Mouse (Mus musculus) liver, postnatal 0 days (tissue): Measurements from ENCODE around the gene Jmjd8. TPM values are rescaled to one million over a fixed set of nuclear protein-coding genes. Genes with fewer than 3 reads are reported as not detected.
A peak's percentile ranks its signal among the peaks of the same experiment; 100 is the strongest.

Source experiments
- ATAC-seq: fragments of 200-750 bp; cut with Nextera tagmentation; 2 replicates; pipeline ENCODE4 v1.8.0; 2017; ENCODE audit warnings: mild to moderate bottlenecking, moderate library complexity
- DNase-seq: peaks from one replicate; pipeline ENCODE4 v3.0.0-alpha.2; 2016
- H3K27ac ChIP-seq: fragments of 300-500 bp; sonication (generic); 2 replicates; pipeline ENCODE4 v1.5.1; 2014; ENCODE audit warnings: antibody characterized with exemption, moderate library complexity, mild to moderate bottlenecking, low read depth
- H3K27me3 ChIP-seq: fragments of 300-500 bp; sonication (generic); 2 replicates; pipeline ENCODE4 v1.6.1; 2014; ENCODE audit warnings: low read length, control low read depth, mixed read lengths; ENCODE audit not compliant: insufficient read depth
- H3K36me3 ChIP-seq: fragments of 300-500 bp; sonication (generic); replicated peaks from 2 replicates; pipeline ENCODE4 v1.6.1; 2014; ENCODE audit warnings: mild to moderate bottlenecking, control low read depth, low read length, moderate library complexity, mixed read lengths; ENCODE audit not compliant: insufficient read depth
- H3K4me1 ChIP-seq: fragments of 300-500 bp; sonication (generic); 2 replicates; pipeline ENCODE4 v1.6.1; 2014; ENCODE audit warnings: antibody characterized with exemption, mild to moderate bottlenecking, control low read depth; ENCODE audit not compliant: insufficient read depth
- H3K4me2 ChIP-seq: fragments of 300-500 bp; sonication (generic); 2 replicates; pipeline ENCODE4 v1.6.1; 2014; ENCODE audit warnings: low read depth, mild to moderate bottlenecking, low read length, moderate library complexity, mixed read lengths
- H3K4me3 ChIP-seq: fragments of 300-500 bp; sonication (generic); 2 replicates; pipeline ENCODE4 v1.5.1; 2014; ENCODE audit warnings: low read depth, low read length
- H3K9ac ChIP-seq: fragments of 300-500 bp; sonication (generic); replicated peaks from 2 replicates; pipeline ENCODE4 v1.6.1; 2014; ENCODE audit warnings: mild to moderate bottlenecking, moderate library complexity
- H3K9me3 ChIP-seq: fragments of 300-500 bp; sonication (generic); 2 replicates; pipeline ENCODE4 v1.6.1; 2016; ENCODE audit warnings: mild to moderate bottlenecking, control low read depth, low read length, mixed read lengths
- CTCF ChIP-seq: sonication (generic); IDR thresholded peaks from 2 replicates; pipeline ENCODE4 v1.5.1; 2016; ENCODE audit warnings: antibody characterized with exemption, low read depth
- EP300 ChIP-seq: IDR thresholded peaks from 2 replicates; pipeline ENCODE4 v1.6.1; 2016; ENCODE audit warnings: antibody characterized with exemption, low read depth, mild to moderate bottlenecking
- WGBS: fragments of 180-500 bp; shearing (Covaris S2); extraction: QIAGEN DNeasy Blood & Tissue Kit; methylation state at CpG from one replicate; pipeline ENCODE4 v1.1.7; 2014; ENCODE audit not compliant: insufficient replicate concordance; 5-methylcytosine and 5-hydroxymethylcytosine counted together
- microRNA-seq: library from miRNA; unstranded; fragments of <30 nt; microRNA quantifications from one replicate; pipeline ENCODE4, GENCODE M21; 2016
- polyA plus RNA-seq: library from polyadenylated mRNA; unstranded; fragments of >200 nt; fragmentation: Nextera tagmentation; extraction: Ambion mirVana; gene quantifications from 2 replicates; pipeline ENCODE4 v1.2.1, GENCODE M21; 2015

Jmjd8 gene
- polyA plus RNA-seq, 1 experiment from 2014 or later = 13.8 TPM

DNA sequence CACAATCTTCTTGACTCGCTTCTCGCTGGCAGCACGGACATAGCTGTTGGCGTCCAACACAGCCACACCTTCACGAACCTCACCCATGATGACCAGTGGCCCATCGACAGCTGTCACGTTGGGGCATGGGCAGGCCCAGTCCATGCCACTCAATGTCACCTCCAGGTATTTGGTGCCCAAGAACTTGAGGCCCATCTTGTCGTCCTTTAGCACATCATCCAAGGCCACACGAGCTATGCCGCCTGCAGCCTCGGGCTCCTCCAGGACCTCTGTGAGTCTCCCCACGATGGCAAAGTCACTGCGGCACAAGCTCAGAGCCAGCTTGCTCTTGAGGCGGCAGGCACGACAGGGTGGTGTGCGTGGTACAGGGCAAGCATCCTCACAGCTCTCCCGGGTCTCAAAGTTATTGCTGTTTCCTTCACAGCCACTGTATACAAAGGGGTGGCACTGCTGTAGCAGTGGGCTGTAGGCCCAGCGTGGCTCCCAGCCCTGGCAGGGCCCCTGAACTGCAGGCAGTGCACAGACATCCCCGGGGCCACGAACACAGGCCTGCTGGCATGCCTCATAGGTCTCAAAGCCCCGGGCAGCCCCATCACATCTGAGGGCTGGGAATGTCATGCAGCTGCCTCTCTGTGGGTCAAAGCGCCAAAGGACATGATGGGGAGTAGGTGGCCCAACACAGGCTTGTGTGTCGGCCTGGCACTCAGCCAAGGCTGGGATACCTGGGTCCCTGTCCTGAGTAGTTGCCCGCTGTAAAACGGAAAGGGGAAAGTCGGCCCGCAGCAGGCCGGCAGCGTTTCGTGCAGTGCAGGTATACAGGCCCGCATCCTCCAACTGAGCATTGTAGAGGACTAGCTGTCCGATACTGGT, 49.3 kb downstream of the Jmjd8 start:
- Histone ChIP-seq H3K27ac (no peak overlapping the region), H3K4me2 (no peak overlapping the region), H3K9me3 (no peaks in the 10 kb centered on the region), H3K9ac (no peak overlapping the region), H3K4me3 (no peak overlapping the region), H3K27me3 (no peaks in the 10 kb centered on the region), H3K4me1 (peaks cover 31% of the 10 kb centered on the region), H3K36me3 (peaks cover 13% of the 10 kb centered on the region)
- DNase-seq (no peak), ATAC-seq (no peak)
- 87% methylated on average over 32 of the region's 32 CpGs for WGBS
- TF ChIP-seq CTCF (no peak), EP300 (no peak)

DNA sequence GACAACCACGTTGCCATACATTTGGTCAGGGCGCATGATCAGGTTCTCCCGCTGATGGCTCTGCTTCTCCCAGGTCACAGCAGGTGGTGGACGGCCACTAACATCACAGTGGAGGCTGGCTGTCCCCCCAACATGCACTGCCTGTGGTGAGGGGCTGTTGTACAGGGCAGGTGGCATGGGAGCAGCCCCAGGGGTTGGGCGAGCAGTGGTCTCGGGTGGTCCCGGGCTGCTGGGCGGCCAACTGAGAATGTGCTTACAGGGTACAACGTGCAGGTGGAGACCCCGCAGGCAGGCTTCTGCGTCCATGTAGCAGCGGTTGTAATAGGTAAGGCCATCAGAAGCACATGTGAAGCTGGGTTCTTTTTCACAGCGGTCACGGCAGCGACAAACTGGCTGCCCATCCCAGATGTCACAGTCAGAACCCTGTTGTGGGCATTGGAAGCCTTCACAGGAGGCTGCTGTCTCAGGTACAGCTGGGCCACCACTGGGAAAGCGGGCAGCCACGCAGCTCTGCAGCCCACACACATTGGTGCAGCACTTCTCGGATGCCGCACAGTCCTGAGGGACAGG, 50.0 kb downstream of the Jmjd8 start:
- Histone ChIP-seq H3K4me2 (no peak overlapping the region), H3K4me1 (peaks cover 31% of the 10 kb centered on the region), H3K9me3 (no peaks in the 10 kb centered on the region), H3K36me3 (peaks cover 17% of the 10 kb centered on the region), H3K27me3 (no peaks in the 10 kb centered on the region), H3K9ac (no peak overlapping the region), H3K4me3 (no peak overlapping the region), H3K27ac (no peak overlapping the region)
- WGBS = 91% methylated on average over 19 of the region's 19 CpGs
- TF ChIP-seq EP300 (no peak), CTCF (no peak)
- no peak for DNase-seq
- ATAC-seq = no peak

DNA sequence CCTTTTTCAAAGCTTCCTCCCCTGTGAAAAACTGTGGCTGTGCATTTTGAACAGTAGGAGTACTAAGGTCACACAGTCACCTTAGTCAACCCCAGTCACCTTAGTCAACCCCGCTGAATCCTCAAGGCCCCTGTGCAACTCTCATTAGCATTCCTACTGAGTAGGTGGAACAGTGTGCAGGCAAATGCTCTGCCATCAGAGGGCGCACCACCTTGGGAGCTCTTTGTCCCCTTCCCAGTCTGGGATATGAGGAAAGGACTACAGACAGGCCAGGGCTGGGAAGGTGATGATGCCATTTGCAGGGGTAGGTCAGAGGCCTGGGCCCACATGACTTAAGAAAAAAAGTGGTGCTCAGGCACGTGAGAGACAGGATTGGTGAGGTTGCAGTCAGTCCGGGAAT, 50.6 kb downstream of the Jmjd8 start:
- WGBS = 66% methylated on average over 4 of the region's 4 CpGs
- no peaks in the 10 kb centered on the region for H3K27me3 ChIP-seq
- H3K4me1 ChIP-seq = peaks cover 27% of the 10 kb centered on the region
- peaks cover 17% of the 10 kb centered on the region for H3K36me3 ChIP-seq
- no peak overlapping the region for H3K4me2 ChIP-seq
- ATAC-seq (no peak), DNase-seq (no peak)
- H3K9ac ChIP-seq = no peak overlapping the region
- no peak overlapping the region for H3K4me3 ChIP-seq
- TF ChIP-seq EP300 = no peak
- peak; percentile 65 for TF ChIP-seq CTCF
- H3K27ac ChIP-seq = no peak overlapping the region
- no peaks in the 10 kb centered on the region for H3K9me3 ChIP-seq

DNA sequence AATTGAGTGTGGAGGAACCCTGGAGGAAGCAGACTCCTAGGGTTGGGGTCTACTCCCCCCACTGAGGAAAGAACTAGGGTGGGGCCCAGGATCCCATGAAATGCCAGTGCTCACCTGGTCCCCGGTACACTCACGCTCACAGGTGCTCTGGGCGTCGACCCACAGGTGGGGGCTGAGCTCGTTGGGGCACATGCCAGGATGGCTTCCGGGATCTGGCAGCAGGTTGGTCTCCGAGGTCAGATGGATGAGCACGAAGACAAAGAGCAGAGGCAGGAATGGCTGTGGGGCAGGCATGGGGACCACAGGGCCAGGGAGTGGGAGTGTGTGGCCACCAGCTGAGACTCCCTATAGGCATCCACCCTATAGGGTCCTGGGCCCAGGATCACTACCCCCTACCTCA, 51.1 kb downstream of the Jmjd8 start:
- peaks cover 21% of the 10 kb centered on the region for H3K36me3 ChIP-seq
- H3K9ac ChIP-seq = no peak overlapping the region
- H3K4me1 ChIP-seq = peaks cover 24% of the 10 kb centered on the region
- TF ChIP-seq CTCF = no peak
- TF ChIP-seq EP300 = no peak
- H3K9me3 ChIP-seq = no peaks in the 10 kb centered on the region
- 80% methylated on average over 8 of the region's 8 CpGs for WGBS
- ATAC-seq (no peak), DNase-seq (no peak)
- H3K27ac ChIP-seq = no peak overlapping the region
- H3K4me2 ChIP-seq = no peak overlapping the region
- no peak overlapping the region for H3K4me3 ChIP-seq
- H3K27me3 ChIP-seq = no peaks in the 10 kb centered on the region

DNA sequence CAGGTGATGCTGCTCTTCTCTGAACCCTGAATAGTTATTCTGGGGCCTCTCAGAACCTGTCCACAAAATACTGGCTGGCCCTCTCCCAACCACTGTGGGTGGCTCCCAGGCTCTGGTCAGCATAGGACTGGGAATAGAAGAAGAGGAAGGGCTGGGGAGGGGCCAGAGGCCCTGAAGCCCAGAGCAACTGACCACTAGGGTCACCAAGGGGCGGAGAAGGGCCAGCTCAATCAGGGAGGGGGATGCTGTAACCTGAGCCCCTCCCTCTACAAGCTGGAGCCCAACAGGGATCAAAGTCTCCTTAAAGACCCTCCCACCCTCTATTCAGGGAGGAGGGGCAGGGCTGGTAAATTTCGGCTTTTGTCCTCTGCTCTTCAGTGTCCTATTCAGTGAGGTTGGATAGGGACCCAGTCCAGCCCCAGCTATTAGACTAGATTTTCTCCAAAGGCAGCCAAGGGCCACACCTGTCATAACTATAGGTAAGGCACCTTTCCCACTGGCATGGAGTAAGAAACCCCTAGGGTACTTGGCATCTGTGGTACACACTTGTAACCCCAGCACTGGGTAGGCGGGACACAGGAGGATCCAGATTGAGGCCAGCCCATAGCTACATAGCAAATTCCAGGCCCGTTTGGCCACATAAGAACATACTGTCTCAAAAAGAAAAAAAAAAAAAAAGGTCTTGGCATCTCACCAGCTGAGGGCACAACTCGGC, 51.7 kb downstream of the Jmjd8 start, which contains the start of gene Wfikkn1:
Wfikkn1 (minus strand) TSS at position 663 of the 715 bp plus-strand sequence.
- Histone ChIP-seq H3K9ac (no peak within 1 kb of the TSS), H3K27me3 (no peaks in the 10 kb centered on the region), H3K4me1 (peaks cover 24% of the 10 kb centered on the region), H3K27ac (peak within 1 kb of the TSS; percentile 7; the same call in 1 of the 2 replicates), H3K36me3 (peaks cover 23% of the 10 kb centered on the region), H3K4me2 (no peak within 1 kb of the TSS), H3K4me3 (no peak within 1 kb of the TSS), H3K9me3 (no peaks in the 10 kb centered on the region)
- 56% methylated on average over 5 of the region's 5 CpGs for WGBS
- no peak for TF ChIP-seq EP300
- no peak for TF ChIP-seq CTCF
- peak; percentile 7; the same call in 1 of the 2 replicates for ATAC-seq
- no peak for DNase-seq

DNA sequence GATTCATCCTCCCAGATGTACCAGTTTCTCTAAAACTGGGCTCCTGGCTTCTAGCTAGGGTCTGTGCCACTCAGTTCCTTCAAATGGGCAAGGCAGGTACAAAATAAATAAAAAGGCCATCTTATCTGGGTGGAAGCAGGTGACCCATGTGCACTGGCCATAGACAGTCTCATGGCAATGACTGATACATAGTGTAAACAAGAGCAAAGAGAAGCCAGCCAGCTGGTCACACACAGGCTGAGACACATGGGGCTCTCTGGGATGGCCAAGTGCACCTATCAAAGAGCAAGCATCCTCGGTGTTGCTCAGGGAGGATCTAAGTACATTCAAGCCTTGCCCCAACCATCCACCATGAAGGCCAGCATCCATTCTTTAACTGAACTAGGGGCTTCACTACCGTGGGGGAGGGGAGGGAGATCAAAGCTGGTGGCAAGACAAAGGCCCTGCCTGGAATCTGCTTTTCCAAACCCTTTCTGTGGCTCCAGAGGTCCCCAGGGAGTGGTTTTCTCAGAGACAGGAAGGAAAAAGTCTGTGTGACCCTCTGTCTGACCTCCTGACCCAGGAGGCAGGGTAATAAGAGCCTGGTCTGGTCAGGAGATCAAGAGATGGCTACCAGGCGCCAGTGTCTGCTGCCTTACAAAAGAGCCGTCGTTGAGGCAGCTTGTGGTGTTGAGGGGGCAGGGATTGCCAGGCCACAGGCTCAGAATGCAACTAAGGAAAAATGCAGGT, 52.4 kb downstream of the Jmjd8 start:
- H3K9ac ChIP-seq = no peak overlapping the region
- WGBS = 42% methylated on average over 5 of the region's 5 CpGs
- no peak overlapping the region for H3K4me3 ChIP-seq
- peaks cover 23% of the 10 kb centered on the region for H3K36me3 ChIP-seq
- no peak overlapping the region for H3K4me2 ChIP-seq
- H3K27me3 ChIP-seq = no peaks in the 10 kb centered on the region
- H3K9me3 ChIP-seq = no peaks in the 10 kb centered on the region
- DNase-seq = no peak
- H3K27ac ChIP-seq = peak overlapping the region; percentile 7; the same call in 1 of the 2 replicates
- TF ChIP-seq EP300 (no peak), CTCF (no peak)
- ATAC-seq = 0 out of 2 replicates have a peak, but pooled peaks have one; percentile 19
- H3K4me1 ChIP-seq = peaks cover 24% of the 10 kb centered on the region

Small RNAs within 50 kb of the gene (microRNA-seq; reads per million reads assigned to microRNA genes)
- gene Mir3082 = 1.6 reads per million
- gene Mir6966 = not detected

Other genes starting within 250 kb of the Jmjd8 start
- gene Lmf1, start 249.8 kb upstream of the Jmjd8 start, polyA plus RNA-seq = 11.9 and 12.5 TPM in 2 replicates
- 0.39 TPM in 1 of 2 replicates, not detected in the other for gene Gng13, start 111.7 kb upstream of the Jmjd8 start, polyA plus RNA-seq
- 7.4 TPM in 2 replicates for gene Chtf18, start 101.4 kb upstream of the Jmjd8 start, polyA plus RNA-seq
- gene Rpusd1, start 101.2 kb upstream of the Jmjd8 start, polyA plus RNA-seq = 3.8 and 3.9 TPM in 2 replicates
- not detected in 2 replicates for gene Mslnl, start 92.8 kb upstream of the Jmjd8 start, polyA plus RNA-seq
- gene Msln, start 74.5 kb upstream of the Jmjd8 start, polyA plus RNA-seq = 12.3 and 14.7 TPM in 2 replicates
- gene Narfl, start 55.1 kb upstream of the Jmjd8 start, polyA plus RNA-seq = 12.8 and 15.3 TPM in 2 replicates
- 8.3 and 9.4 TPM in 2 replicates for gene Haghl, start 43.2 kb upstream of the Jmjd8 start, polyA plus RNA-seq
- gene Ccdc78, start 42.3 kb upstream of the Jmjd8 start, polyA plus RNA-seq = not detected in 2 replicates
- 51.5 and 51.6 TPM in 2 replicates for gene Fam173a, start 36.0 kb upstream of the Jmjd8 start, polyA plus RNA-seq
- gene AC134908.4, start 33.2 kb upstream of the Jmjd8 start, polyA plus RNA-seq = not detected in 2 replicates
- 11.9 TPM in 2 replicates for gene Metrn, start 31.7 kb upstream of the Jmjd8 start, polyA plus RNA-seq
- 0.05 TPM in 1 of 2 replicates, not detected in the other for gene Fbxl16, start 19.8 kb upstream of the Jmjd8 start, polyA plus RNA-seq
- gene Wdr24, start 5.2 kb upstream of the Jmjd8 start, polyA plus RNA-seq = 5.5 and 7.2 TPM in 2 replicates
- 118 and 119 TPM in 2 replicates for gene Stub1, start 4.5 kb downstream of the Jmjd8 start, polyA plus RNA-seq
- gene Rhbdl1, start 8.4 kb downstream of the Jmjd8 start, polyA plus RNA-seq = 0.17 and 0.35 TPM in 2 replicates
- gene Gm20683, start 12.9 kb downstream of the Jmjd8 start, polyA plus RNA-seq = 0.30 and 0.34 TPM in 2 replicates
- 9.8 and 10.4 TPM in 2 replicates for gene Rhot2, start 16.0 kb downstream of the Jmjd8 start, polyA plus RNA-seq
- gene Wdr90, start 32.6 kb downstream of the Jmjd8 start, polyA plus RNA-seq = 2.7 and 3.4 TPM in 2 replicates
- 127 and 143 TPM in 2 replicates for gene Mcrip2, start 39.9 kb downstream of the Jmjd8 start, polyA plus RNA-seq
- 64.8 and 72.5 TPM in 2 replicates for gene Mettl26, start 46.2 kb downstream of the Jmjd8 start, polyA plus RNA-seq
- gene Wfikkn1, start 52.0 kb downstream of the Jmjd8 start, polyA plus RNA-seq = 0.33 and 0.54 TPM in 2 replicates
- gene Rab40c, start 90.9 kb downstream of the Jmjd8 start, polyA plus RNA-seq = 6.5 and 7.3 TPM in 2 replicates
- 56.0 and 58.7 TPM in 2 replicates for gene Pigq, start 116.1 kb downstream of the Jmjd8 start, polyA plus RNA-seq
- 2.0 and 3.8 TPM in 2 replicates for gene Nhlrc4, start 116.1 kb downstream of the Jmjd8 start, polyA plus RNA-seq
- not detected in 2 replicates for gene A930017K11Rik, start 123.7 kb downstream of the Jmjd8 start, polyA plus RNA-seq
- 6.6 and 8.3 TPM in 2 replicates for gene Capn15, start 156.9 kb downstream of the Jmjd8 start, polyA plus RNA-seq
- gene Rab11fip3, start 240.7 kb downstream of the Jmjd8 start, polyA plus RNA-seq = 1.7 TPM in 2 replicates